Mouse (Mus musculus) liver, embryonic 16.5 days (tissue): Measurements from ENCODE around the gene Wnt1. TPM values are rescaled to one million over a fixed set of nuclear protein-coding genes. Genes with fewer than 3 reads are reported as not detected.

Experiments used
- ATAC-seq: fragments of 200-750 bp; cut with Nextera tagmentation; 2 replicates; pipeline ENCODE4 v1.8.0; 2017; ENCODE audit warnings: low read depth, mild to moderate bottlenecking, moderate number of reproducible peaks, moderate library complexity
- H3K27ac ChIP-seq: fragments of 300-500 bp; sonication (generic); 2 replicates; pipeline ENCODE4 v1.5.1; 2014; ENCODE audit warnings: mild to moderate bottlenecking, low read length
- H3K27me3 ChIP-seq: fragments of 300-500 bp; sonication (generic); 2 replicates; pipeline ENCODE4 v1.6.1; 2014; ENCODE audit warnings: low read depth, low read length, mixed read lengths; ENCODE audit not compliant: control insufficient read depth, insufficient read depth
- H3K36me3 ChIP-seq: fragments of 300-500 bp; sonication (generic); 2 replicates; pipeline ENCODE4 v1.6.1; 2014; ENCODE audit warnings: mild to moderate bottlenecking; ENCODE audit not compliant: control insufficient read depth, insufficient read depth
- H3K4me1 ChIP-seq: fragments of 300-500 bp; sonication (generic); 2 replicates; pipeline ENCODE4 v1.6.1; 2014; ENCODE audit warnings: low read depth, low read length, mixed read lengths; ENCODE audit not compliant: control insufficient read depth
- H3K4me2 ChIP-seq: fragments of 300-500 bp; sonication (generic); 2 replicates; pipeline ENCODE4 v1.6.1; 2014; ENCODE audit warnings: low read depth, low read length, mixed read lengths
- H3K4me3 ChIP-seq: fragments of 300-500 bp; sonication (generic); 2 replicates; pipeline ENCODE4 v1.5.1; 2014; ENCODE audit warnings: low read depth, mild to moderate bottlenecking, low read length
- H3K9ac ChIP-seq: fragments of 300-500 bp; sonication (generic); 2 replicates; pipeline ENCODE4 v1.6.1; 2014; ENCODE audit warnings: low read depth, low read length
- H3K9me3 ChIP-seq: fragments of 300-500 bp; sonication (generic); replicated peaks from 2 replicates; pipeline ENCODE4 v1.6.1; 2016; ENCODE audit warnings: low read length; ENCODE audit not compliant: control insufficient read depth
- WGBS: fragments of 180-500 bp; shearing (Covaris S2); extraction: QIAGEN DNeasy Blood & Tissue Kit; methylation state at CpG from one replicate; pipeline ENCODE4 v1.1.7; 2014; ENCODE audit not compliant: insufficient replicate concordance; 5-methylcytosine and 5-hydroxymethylcytosine counted together
- polyA plus RNA-seq: library from polyadenylated mRNA; unstranded; fragments of >200 nt; fragmentation: Nextera tagmentation; extraction: Ambion mirVana; gene quantifications from 2 replicates; pipeline ENCODE4 v1.2.1, GENCODE M21; 2015

Gene Wnt1
- polyA plus RNA-seq, 1 experiment from 2014 or later, result not detected

GRCm38 (mm10) chr15:98754125-98754524, 35.5 kb upstream of the Wnt1 start:
- no peaks in the 10 kb centered on the region for H3K9me3 ChIP-seq
- WGBS, result 45% methylated on average over 2 of the region's 2 CpGs
- H3K9ac ChIP-seq, result no peak overlapping the region
- no peaks in the 10 kb centered on the region for H3K27me3 ChIP-seq
- H3K27ac ChIP-seq, result no peak overlapping the region
- H3K4me3 ChIP-seq, result no peak overlapping the region
- no peaks in the 10 kb centered on the region; the same call in 1 of the 2 replicates for H3K36me3 ChIP-seq
- peaks cover 6% of the 10 kb centered on the region for H3K4me1 ChIP-seq
- no peak for ATAC-seq
- H3K4me2 ChIP-seq, result no peak overlapping the region

- Histone ChIP-seq H3K9me3 (no peaks in the 10 kb centered on the region), H3K9ac (peak overlapping the region; percentile 78), H3K4me1 (peaks cover 17% of the 10 kb centered on the region), H3K36me3 (no peaks in the 10 kb centered on the region), H3K27ac (peak overlapping the region; percentile 54), H3K4me3 (peak overlapping the region; percentile 82), H3K4me2 (peak overlapping the region; percentile 95), H3K27me3 (peaks cover 23% of the 10 kb centered on the region)
- WGBS, result 2% methylated on average over 19 of the region's 24 CpGs
- ATAC-seq, result peak; percentile 69
Measured at GRCm38 (mm10) chr15:98762201-98762621, 27.4 kb upstream of the Wnt1 start.

GRCm38 (mm10) chr15:98762670-98763529, 26.8 kb upstream of the Wnt1 start, which contains the start of gene Arf3:
TSS of gene Arf3 (minus strand) at chr15:98763214.
- Histone ChIP-seq H3K4me1 (peaks cover 17% of the 10 kb centered on the region), H3K4me3 (peak within 1 kb of the TSS; percentile 82), H3K27me3 (peaks cover 23% of the 10 kb centered on the region), H3K36me3 (no peaks in the 10 kb centered on the region), H3K9me3 (no peaks in the 10 kb centered on the region), H3K4me2 (peak within 1 kb of the TSS; percentile 95), H3K9ac (peak within 1 kb of the TSS; percentile 78), H3K27ac (peak within 1 kb of the TSS; percentile 54)
- ATAC-seq, result peak; percentile 90
- under 1% methylated on average over 74 of the region's 76 CpGs for WGBS

GRCm38 (mm10) chr15:98765929-98766328, 23.7 kb upstream of the Wnt1 start:
- H3K27me3 ChIP-seq, result peaks cover 26% of the 10 kb centered on the region
- no peaks in the 10 kb centered on the region for H3K9me3 ChIP-seq
- WGBS, result 62% methylated on average over 4 of the region's 4 CpGs
- no peak overlapping the region for H3K4me3 ChIP-seq
- H3K27ac ChIP-seq, result no peak overlapping the region
- H3K9ac ChIP-seq, result no peak overlapping the region
- ATAC-seq, result no peak
- H3K4me2 ChIP-seq, result no peak overlapping the region
- H3K4me1 ChIP-seq, result peaks cover 17% of the 10 kb centered on the region
- H3K36me3 ChIP-seq, result no peaks in the 10 kb centered on the region

- 37% methylated on average over 5 of the region's 5 CpGs for WGBS
- peaks cover 44% of the 10 kb centered on the region for H3K27me3 ChIP-seq
Measured at GRCm38 (mm10) chr15:98768259-98768658, 21.4 kb upstream of the Wnt1 start.

GRCm38 (mm10) chr15:98771813-98772425, 17.7 kb upstream of the Wnt1 start:
- H3K9me3 ChIP-seq, result no peaks in the 10 kb centered on the region
- H3K27me3 ChIP-seq, result peaks cover 59% of the 10 kb centered on the region
- H3K9ac ChIP-seq, result no peak overlapping the region
- H3K4me1 ChIP-seq, result peaks cover 5% of the 10 kb centered on the region
- H3K4me3 ChIP-seq, result no peak overlapping the region; the same call in 1 of the 2 replicates
- ATAC-seq, result no peak
- WGBS, result 6% methylated on average over 12 of the region's 12 CpGs
- no peak overlapping the region for H3K27ac ChIP-seq
- H3K36me3 ChIP-seq, result no peaks in the 10 kb centered on the region
- H3K4me2 ChIP-seq, result peak overlapping the region; percentile 58

More at GRCm38 (mm10) chr15:98768259-98768658, 21.4 kb upstream of the Wnt1 start:
- Histone ChIP-seq H3K4me1 (peaks cover 3% of the 10 kb centered on the region), H3K9ac (no peak overlapping the region), H3K4me3 (no peak overlapping the region), H3K9me3 (no peaks in the 10 kb centered on the region), H3K36me3 (no peaks in the 10 kb centered on the region), H3K27ac (no peak overlapping the region), H3K4me2 (no peak overlapping the region)
- ATAC-seq, result no peak

GRCm38 (mm10) chr15:98772511-98773211, 17.0 kb upstream of the Wnt1 start:
- H3K9ac ChIP-seq, result peak overlapping the region; percentile 3; the same call in 1 of the 2 replicates
- peak overlapping the region; percentile 58 for H3K4me2 ChIP-seq
- peak overlapping the region; percentile 42 for H3K4me3 ChIP-seq
- WGBS, result 2% methylated on average over 36 of the region's 36 CpGs
- no peaks in the 10 kb centered on the region for H3K36me3 ChIP-seq
- ATAC-seq, result no peak
- H3K4me1 ChIP-seq, result peaks cover 5% of the 10 kb centered on the region
- H3K27ac ChIP-seq, result no peak overlapping the region
- peaks cover 67% of the 10 kb centered on the region for H3K27me3 ChIP-seq
- no peaks in the 10 kb centered on the region for H3K9me3 ChIP-seq

- no peak overlapping the region for H3K9ac ChIP-seq
- 29% methylated on average over 15 of the region's 15 CpGs for WGBS
- H3K27me3 ChIP-seq, result peaks cover 81% of the 10 kb centered on the region
- ATAC-seq, result no peak
- no peak overlapping the region for H3K4me3 ChIP-seq
- peaks cover 5% of the 10 kb centered on the region for H3K4me1 ChIP-seq
- no peak overlapping the region for H3K27ac ChIP-seq
- no peaks in the 10 kb centered on the region for H3K36me3 ChIP-seq
- no peaks in the 10 kb centered on the region for H3K9me3 ChIP-seq
- no peak overlapping the region for H3K4me2 ChIP-seq
Measured at GRCm38 (mm10) chr15:98774096-98774495, 15.6 kb upstream of the Wnt1 start.
